Mouse (Mus musculus): ENCODE measurements around the gene Shroom3. TPM values are rescaled to one million over a fixed set of nuclear protein-coding genes. Genes with fewer than 3 reads are reported as not detected.

Shroom3 gene
- total and polyA plus RNA-seq, 3 experiments, result 0.04 to 0.11 TPM; not detected in 1

GRCm38 (mm10) chr5:92986651-92987610 is 303.7 kb downstream of the Shroom3 start:
- no peak overlapping the region for H3K4me3 ChIP-seq (replicated peaks in 1 of 3; ENCODE audit: low read depth in 2 of 3, low read length in 2 of 3, poor library complexity in 1 of 3)
- peaks cover 2% of the 10 kb centered on the region for H3K9me3 ChIP-seq (replicated peaks; ENCODE audit: low read length)
- no peaks in the 10 kb centered on the region for H3K27me3 ChIP-seq (replicated peaks)
- DNase-seq (ENCODE audit: extremely low read depth), result no peak
- no peaks in the 10 kb centered on the region for H3K79me2 ChIP-seq (replicated peaks; ENCODE audit: control insufficient read depth, extremely low read depth, insufficient read depth, poor library complexity, severe bottlenecking)
- H3K36me3 ChIP-seq (replicated peaks in 1 of 2; ENCODE audit: control insufficient read depth in 1 of 2, insufficient read depth in 1 of 2, low read length in 1 of 2), result no peaks in the 10 kb centered on the region
- in situ Hi-C loops (cut with MboI; ENCODE audit: low pct_ligation_motif_present, low pct_unique_long_range_greater_than_20kb, low sequenced_read_pairs), result no loop called here
- dilution Hi-C loops (cut with MboI; ENCODE audit: extremely low pct_ligation_motif_present, extremely low pct_unique_long_range_greater_than_20kb, low sequenced_read_pairs), result no loop called here
- H3K4me1 ChIP-seq (ENCODE audit: control insufficient read depth in 1 of 2, insufficient read depth in 2 of 2), result no peaks in the 10 kb centered on the region
- TF ChIP-seq ZC3H11A (IDR thresholded peaks at IDR 0.05; ENCODE audit: low read depth, low read length) (no peak), ZNF384 (IDR thresholded peaks at IDR 0.05; ENCODE audit: low read depth, low read length) (no peak), USF1 (IDR thresholded peaks at IDR 0.05; ENCODE audit: low read depth, low read length) (no peak), PAX5 (IDR thresholded peaks at IDR 0.05; ENCODE audit: low read length) (no peak), TCF12 (IDR thresholded peaks at IDR 0.05; ENCODE audit: low read depth, low read length) (no peak), EP300 (IDR thresholded peaks at IDR 0.05; ENCODE audit: low read length) (no peak), CHD2 (IDR thresholded peaks at IDR 0.05; ENCODE audit: low read length) (no peak), RCOR1 (conservative IDR thresholded peaks at IDR 0.05; ENCODE audit: low read depth, low read length) (no peak), MEF2A (IDR thresholded peaks at IDR 0.05; ENCODE audit: borderline replicate concordance, low read depth, low read length) (no peak), IRF4 (IDR thresholded peaks at IDR 0.05; ENCODE audit: low read depth, low read length) (no peak), RAD21 (IDR thresholded peaks at IDR 0.05; ENCODE audit: low read depth, low read length) (no peak), POLR2AphosphoS2 (IDR thresholded peaks at IDR 0.05; ENCODE audit: low read depth, low read length) (no peak), BHLHE40 (IDR thresholded peaks at IDR 0.05; ENCODE audit: low read depth, low read length) (no peak), JUN (IDR thresholded peaks at IDR 0.05; ENCODE audit: insufficient read depth, low read depth, low read length) (no peak), HCFC1 (IDR thresholded peaks at IDR 0.05; ENCODE audit: low read depth, low read length) (no peak), JUND (conservative IDR thresholded peaks at IDR 0.05; ENCODE audit: low read depth, low read length) (no peak), USF2 (conservative IDR thresholded peaks at IDR 0.05; ENCODE audit: low read depth, low read length) (no peak)
- H3K4me2 ChIP-seq (ENCODE audit: insufficient read depth, low read depth, poor library complexity, severe bottlenecking), result no peak overlapping the region
- no peak overlapping the region for H3K9ac ChIP-seq (ENCODE audit: insufficient read depth, low read depth)
- no peak overlapping the region for H3K27ac ChIP-seq (ENCODE audit: insufficient read depth, low read depth)

DNA sequence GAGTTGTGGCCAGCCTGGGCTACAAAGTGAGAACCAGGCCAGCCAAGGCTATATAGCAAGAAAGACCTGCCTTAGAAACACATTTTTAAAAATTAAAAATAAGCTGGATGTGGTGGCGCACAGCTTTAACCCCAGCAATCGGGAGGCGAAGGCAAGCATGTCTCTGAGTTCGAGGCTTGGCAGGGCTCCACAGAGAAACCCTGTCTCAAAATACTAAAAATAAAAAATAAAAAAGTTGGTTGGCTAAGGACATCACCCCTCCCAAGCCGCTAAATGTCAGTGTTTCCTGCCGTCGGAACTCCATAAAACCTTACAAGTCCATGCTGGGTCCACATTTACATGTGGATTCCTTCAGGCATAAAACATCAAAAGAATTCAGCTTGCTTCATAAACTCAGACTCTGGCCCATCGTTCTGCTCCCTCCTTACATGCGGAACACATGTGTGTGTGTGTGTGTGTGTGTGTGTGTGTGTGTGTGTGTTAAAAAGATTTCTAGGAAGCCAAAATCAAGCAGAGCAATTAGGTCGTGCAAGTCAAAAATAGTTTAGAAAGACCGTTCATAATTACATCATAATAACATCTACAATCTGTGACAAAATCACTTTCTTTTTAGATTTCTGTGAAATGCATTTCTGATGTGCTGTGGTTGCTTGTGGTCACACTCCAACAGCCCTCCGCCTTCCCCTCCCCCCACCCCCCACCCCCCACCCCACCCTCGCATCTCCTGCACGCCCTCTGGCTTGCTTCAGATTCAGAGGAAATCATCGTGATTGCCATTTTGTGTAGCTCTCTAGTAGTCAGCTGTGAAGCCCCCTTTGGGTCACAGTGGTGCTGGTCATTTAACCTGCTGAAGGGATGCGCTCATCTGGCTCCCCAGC is 304.9 kb downstream of the Shroom3 start:
- H3K36me3 ChIP-seq (replicated peaks in 1 of 2; ENCODE audit: control insufficient read depth in 1 of 2, insufficient read depth in 1 of 2, low read length in 1 of 2), result no peaks in the 10 kb centered on the region
- H3K27me3 ChIP-seq (replicated peaks), result no peaks in the 10 kb centered on the region
- H3K27ac ChIP-seq (ENCODE audit: insufficient read depth, low read depth), result no peak overlapping the region
- no peak for TF ChIP-seq USF2 (conservative IDR thresholded peaks at IDR 0.05; ENCODE audit: low read depth, low read length)
- no peak for TF ChIP-seq SMC3 (IDR thresholded peaks at IDR 0.05; ENCODE audit: low read depth, low read length)
- TF ChIP-seq MAZ (IDR thresholded peaks at IDR 0.05; ENCODE audit: low read depth, low read length), result no peak
- no peak for TF ChIP-seq JUN (IDR thresholded peaks at IDR 0.05; ENCODE audit: insufficient read depth, low read depth, low read length)
- no peak for TF ChIP-seq RAD21 (IDR thresholded peaks at IDR 0.05; ENCODE audit: low read depth, low read length)
- DNase-seq (ENCODE audit: extremely low read depth), result no peak
- H3K9ac ChIP-seq (ENCODE audit: insufficient read depth, low read depth), result no peak overlapping the region
- peaks cover 2% of the 10 kb centered on the region for H3K9me3 ChIP-seq (replicated peaks; ENCODE audit: low read length)
- dilution Hi-C loops (cut with MboI; ENCODE audit: extremely low pct_ligation_motif_present, extremely low pct_unique_long_range_greater_than_20kb, low sequenced_read_pairs) (no loop called here), in situ Hi-C loops (cut with MboI; ENCODE audit: low pct_ligation_motif_present, low pct_unique_long_range_greater_than_20kb, low sequenced_read_pairs) (no loop called here)
- H3K79me2 ChIP-seq (replicated peaks; ENCODE audit: control insufficient read depth, extremely low read depth, insufficient read depth, poor library complexity, severe bottlenecking), result no peaks in the 10 kb centered on the region
- no peak overlapping the region for H3K4me2 ChIP-seq (ENCODE audit: insufficient read depth, low read depth, poor library complexity, severe bottlenecking)
- H3K4me3 ChIP-seq (replicated peaks in 1 of 3; ENCODE audit: low read depth in 2 of 3, low read length in 2 of 3, poor library complexity in 1 of 3), result no peak overlapping the region
- no peaks in the 10 kb centered on the region for H3K4me1 ChIP-seq (ENCODE audit: control insufficient read depth in 1 of 2, insufficient read depth in 2 of 2)
